Comparison of ENCODE assay signal across 19 mouse cellular contexts in the genomic region with DNA sequence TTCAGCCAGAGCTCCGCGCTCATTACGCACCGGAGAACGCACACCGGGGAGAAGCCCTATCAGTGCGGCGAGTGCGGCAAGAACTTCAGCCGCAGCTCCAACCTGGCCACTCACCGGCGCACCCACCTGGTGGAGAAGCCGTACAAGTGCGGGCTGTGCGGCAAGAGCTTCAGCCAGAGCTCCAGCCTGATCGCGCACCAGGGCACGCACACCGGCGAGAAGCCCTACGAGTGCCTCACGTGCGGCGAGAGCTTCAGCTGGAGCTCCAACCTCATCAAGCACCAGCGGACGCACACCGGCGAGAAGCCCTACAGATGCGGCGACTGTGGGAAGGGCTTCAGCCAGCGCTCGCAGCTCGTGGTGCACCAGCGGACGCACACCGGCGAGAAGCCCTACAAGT. TPM values are rescaled to one million over a fixed set of nuclear protein-coding genes. Genes with fewer than 3 reads are reported as not detected.
DNase-seq lines count a peak whose midpoint lies in the region; ATAC-seq and TF ChIP-seq lines count a peak whose summit lies in the region.
"Had no signal": no experiment of that assay in that cellular context is flagged by ENCODE, and none has a peak within 500 bp of the region (broad histone marks: within the 10 kb centered on the region; RNA-seq: fewer than 3 reads in every experiment).

No protein-coding gene starts in this region.

- DNase-seq in kidney, postnatal 4 days, result peak; percentile 34
- no peak for DNase-seq in kidney, adult 18-20 months
- peak; percentile 77 for DNase-seq in R1 (ENCODE audit: low read depth, low spot score)
- no peak for DNase-seq in left cerebral cortex, postnatal 10 days (ENCODE audit: extremely low spot score in 1 of 2, low spot score in 2 of 2)
- DNase-seq: cerebellum, adult 11-12 months; heart, postnatal 36 days; kidney, adult 11 months; lung, postnatal 4 days; thymus, postnatal 14 days had no signal

- TF ChIP-seq CTCF in intestine, postnatal 0 days (IDR thresholded peaks at IDR 0.05; ENCODE audit: low read depth), result peak; percentile 10; the same call in 1 of the 2 replicates

- 27% methylated on average over 37 of the region's 37 CpGs for whole genome bisulfite sequencing in neural tube, embryonic 14.5 days
- 28% methylated on average over 37 of the region's 37 CpGs for WGBS in neural tube, embryonic 15.5 days
- WGBS in intestine, postnatal 0 days, result 68% methylated on average over 37 of the region's 37 CpGs

- no peak overlapping the region for H3K9ac ChIP-seq in neural tube, embryonic 14.5 days (replicated peaks; ENCODE audit: low read depth, low read length)
- no peak overlapping the region for H3K9ac ChIP-seq in neural tube, embryonic 15.5 days (replicated peaks)
- H3K9ac ChIP-seq in intestine, postnatal 0 days (ENCODE audit: low read depth, low read length), result no peak overlapping the region
- H3K9ac ChIP-seq: heart, embryonic 12.5 days; limb, embryonic 15.5 days; midbrain, embryonic 12.5 days had no signal

- peaks cover 30% of the 10 kb centered on the region for H3K36me3 ChIP-seq in neural tube, embryonic 14.5 days (ENCODE audit: control insufficient read depth, insufficient read depth, low read length)
- peaks cover 59% of the 10 kb centered on the region for H3K36me3 ChIP-seq in neural tube, embryonic 15.5 days
- H3K36me3 ChIP-seq in intestine, postnatal 0 days (ENCODE audit: control insufficient read depth, insufficient read depth), result peaks cover 41% of the 10 kb centered on the region

- H3K4me3 ChIP-seq in neural tube, embryonic 14.5 days (ENCODE audit: low read depth, low read length), result no peak overlapping the region
- no peak overlapping the region for H3K4me3 ChIP-seq in neural tube, embryonic 15.5 days (replicated peaks)
- no peak overlapping the region for H3K4me3 ChIP-seq in intestine, postnatal 0 days (ENCODE audit: low read depth, low read length)
- H3K4me3 ChIP-seq: forebrain, embryonic 10.5 days; heart, embryonic 12.5 days; left cerebral cortex, adult 2 months; limb, embryonic 15.5 days; midbrain, embryonic 12.5 days; myocyte had no signal

- H3K27me3 ChIP-seq in neural tube, embryonic 14.5 days (ENCODE audit: control insufficient read depth, insufficient read depth, low read length), result no peaks in the 10 kb centered on the region
- no peaks in the 10 kb centered on the region for H3K27me3 ChIP-seq in neural tube, embryonic 15.5 days (replicated peaks)
- no peaks in the 10 kb centered on the region for H3K27me3 ChIP-seq in intestine, postnatal 0 days (replicated peaks; ENCODE audit: control insufficient read depth, insufficient read depth, low read length)
- H3K27me3 ChIP-seq: limb, embryonic 15.5 days had no signal

- H3K4me1 ChIP-seq in neural tube, embryonic 14.5 days (ENCODE audit: control insufficient read depth, insufficient read depth, low read length), result no peaks in the 10 kb centered on the region
- no peaks in the 10 kb centered on the region for H3K4me1 ChIP-seq in neural tube, embryonic 15.5 days
- no peaks in the 10 kb centered on the region for H3K4me1 ChIP-seq in intestine, postnatal 0 days (replicated peaks; ENCODE audit: control insufficient read depth, insufficient read depth, low read length)
- H3K4me1 ChIP-seq: heart, embryonic 12.5 days; limb, embryonic 15.5 days; midbrain, embryonic 12.5 days had no signal

- intact Hi-C loops in left cerebral cortex, postnatal 10 days (cut with DNase I), result no loop called here

- ATAC-seq in neural tube, embryonic 14.5 days (ENCODE audit: low read depth), result 0 out of 2 replicates have a peak, but pooled peaks have one; percentile 5
- no peak for ATAC-seq in neural tube, embryonic 15.5 days (ENCODE audit: low FRiP score)
- no peak for ATAC-seq in intestine, postnatal 0 days
- ATAC-seq: CD4-positive, CD25-positive, alpha-beta regulatory T cell, adult 4 months had no signal

- H3K4me2 ChIP-seq in neural tube, embryonic 14.5 days (ENCODE audit: low read depth, low read length), result no peak overlapping the region
- no peak overlapping the region for H3K4me2 ChIP-seq in neural tube, embryonic 15.5 days
- H3K4me2 ChIP-seq in intestine, postnatal 0 days (replicated peaks; ENCODE audit: low read depth), result no peak overlapping the region
- H3K4me2 ChIP-seq: heart, embryonic 12.5 days; limb, embryonic 15.5 days; midbrain, embryonic 12.5 days had no signal

- H3K9me3 ChIP-seq in neural tube, embryonic 14.5 days (ENCODE audit: control insufficient read depth, low read length), result no peaks in the 10 kb centered on the region
- H3K9me3 ChIP-seq in neural tube, embryonic 15.5 days (replicated peaks), result no peaks in the 10 kb centered on the region
- H3K9me3 ChIP-seq in intestine, postnatal 0 days (ENCODE audit: control insufficient read depth), result no peaks in the 10 kb centered on the region
- H3K9me3 ChIP-seq: forebrain, embryonic 10.5 days; heart, embryonic 12.5 days; limb, embryonic 15.5 days; midbrain, embryonic 12.5 days had no signal

- no peak overlapping the region for H3K27ac ChIP-seq in neural tube, embryonic 14.5 days (ENCODE audit: low read depth, low read length)
- H3K27ac ChIP-seq in neural tube, embryonic 15.5 days (replicated peaks), result no peak overlapping the region
- H3K27ac ChIP-seq in intestine, postnatal 0 days (ENCODE audit: low read depth, low read length), result no peak overlapping the region
- H3K27ac ChIP-seq: forebrain, embryonic 10.5 days; left cerebral cortex, adult 2 months; limb, embryonic 15.5 days; midbrain, embryonic 12.5 days had no signal

RNA-seq across cellular contexts. Expression of a gene that starts 15.0 kb away (rescaled TPM):
- 4.5 and 4.9 TPM in 2 replicates for polyA plus RNA-seq in neural tube, embryonic 14.5 days (2014; fragmentation: Nextera tagmentation; extraction: Ambion mirVana)
- polyA plus RNA-seq in neural tube, embryonic 15.5 days (2015; fragmentation: Nextera tagmentation; extraction: Ambion mirVana), result 3.3 and 3.9 TPM in 2 replicates
- 0.68 and 0.80 TPM in 2 replicates for polyA plus RNA-seq in intestine, postnatal 0 days (2015; fragmentation: Nextera tagmentation; extraction: Ambion mirVana)
- 10 to 100 TPM; 12.5 to 14.2 TPM for total RNA-seq in left cerebral cortex, postnatal 10 days (2021)

RNA-seq across cellular contexts. Expression of a gene that starts 25.3 kb away (rescaled TPM):
- 31.4 and 32.1 TPM in 2 replicates for polyA plus RNA-seq in neural tube, embryonic 14.5 days (2014; fragmentation: Nextera tagmentation; extraction: Ambion mirVana)
- 33.0 and 35.0 TPM in 2 replicates for polyA plus RNA-seq in neural tube, embryonic 15.5 days (2015; fragmentation: Nextera tagmentation; extraction: Ambion mirVana)
- polyA plus RNA-seq in intestine, postnatal 0 days (2015; fragmentation: Nextera tagmentation; extraction: Ambion mirVana), result 9.3 and 9.6 TPM in 2 replicates
- 10 to 100 TPM; 25.4 to 28.3 TPM for total RNA-seq in left cerebral cortex, postnatal 10 days (2021)

RNA-seq across cellular contexts. Expression of a gene that starts 29.1 kb away (rescaled TPM):
- polyA plus RNA-seq in neural tube, embryonic 14.5 days (2014; fragmentation: Nextera tagmentation; extraction: Ambion mirVana), result 4.9 and 6.3 TPM in 2 replicates
- 6.4 and 7.2 TPM in 2 replicates for polyA plus RNA-seq in neural tube, embryonic 15.5 days (2015; fragmentation: Nextera tagmentation; extraction: Ambion mirVana)
- 2.1 and 2.8 TPM in 2 replicates for polyA plus RNA-seq in intestine, postnatal 0 days (2015; fragmentation: Nextera tagmentation; extraction: Ambion mirVana)
- 1 to 10 TPM; 7.6 to 7.8 TPM for total RNA-seq in left cerebral cortex, postnatal 10 days (2021)

RNA-seq across cellular contexts. Expression of a gene that starts 50.0 kb away (rescaled TPM):
- polyA plus RNA-seq in neural tube, embryonic 14.5 days (2014; fragmentation: Nextera tagmentation; extraction: Ambion mirVana), result 15.8 and 23.1 TPM in 2 replicates
- 18.1 and 31.0 TPM in 2 replicates for polyA plus RNA-seq in neural tube, embryonic 15.5 days (2015; fragmentation: Nextera tagmentation; extraction: Ambion mirVana)
- polyA plus RNA-seq in intestine, postnatal 0 days (2015; fragmentation: Nextera tagmentation; extraction: Ambion mirVana), result 32.3 and 34.1 TPM in 2 replicates
- 10 to 100 TPM; 30.9 to 34.0 TPM for total RNA-seq in left cerebral cortex, postnatal 10 days (2021)

Comparison
In these comparisons a context has a peak if more than half of its experiments do, and no peak if none do; other contexts are left out.
1. DNase-seq: peak in kidney, postnatal 4 days (2 of 2) and R1 (single experiment); none in kidney, adult 18-20 months (single experiment) and left cerebral cortex, postnatal 10 days (0 of 2).